24 mouse cellular contexts compared by ENCODE assay signal in genomic region chr3:9572261-9572660, GRCm38 (mm10). TPM values are rescaled to one million over a fixed set of nuclear protein-coding genes. Genes with fewer than 3 reads are reported as not detected.
A peak's percentile ranks its signal among the peaks of the same experiment; 100 is the strongest.
DNase-seq lines count a peak whose midpoint lies in the region; ATAC-seq lines count a peak whose summit lies in the region.
"Had no signal": no experiment of that assay in that cellular context is flagged by ENCODE, and none has a peak within 500 bp of the region (broad histone marks: within the 10 kb centered on the region; RNA-seq: fewer than 3 reads in every experiment).

No protein-coding gene starts in this region.

- no peaks in the 10 kb centered on the region for H3K9me3 ChIP-seq in heart, embryonic 13.5 days
- H3K9me3 ChIP-seq in heart, embryonic 10.5 days = no peaks in the 10 kb centered on the region
- H3K9me3 ChIP-seq: embryonic facial prominence, embryonic 15.5 days; G1E; hindbrain, embryonic 12.5 days; megakaryocyte, embryonic 14.5 days; midbrain, embryonic 13.5 days had no signal

- H3K36me3 ChIP-seq in heart, embryonic 13.5 days = no peaks in the 10 kb centered on the region
- H3K36me3 ChIP-seq in heart, embryonic 10.5 days = no peaks in the 10 kb centered on the region
- H3K36me3 ChIP-seq: embryonic facial prominence, embryonic 15.5 days; G1E; hindbrain, embryonic 12.5 days; midbrain, embryonic 13.5 days had no signal

- no peak overlapping the region for H3K4me2 ChIP-seq in heart, embryonic 13.5 days
- H3K4me2 ChIP-seq: embryonic facial prominence, embryonic 15.5 days; heart, embryonic 11.5 days; hindbrain, embryonic 12.5 days; midbrain, embryonic 13.5 days had no signal

- no peaks in the 10 kb centered on the region for H3K27me3 ChIP-seq in heart, embryonic 13.5 days (replicated peaks)
- H3K27me3 ChIP-seq in heart, embryonic 10.5 days (ENCODE audit: insufficient read depth, poor library complexity, severe bottlenecking) = no peaks in the 10 kb centered on the region
- H3K27me3 ChIP-seq: CH12.LX; embryonic facial prominence, embryonic 15.5 days; hindbrain, embryonic 12.5 days; megakaryocyte, embryonic 14.5 days; midbrain, embryonic 13.5 days had no signal

- DNase-seq in heart, embryonic 10.5 days (ENCODE audit: low spot score) = no peak
- peak; percentile 47 for DNase-seq in right cerebral cortex, adult 18-20 months
- no peak for DNase-seq in right cerebral cortex, postnatal 10 days (ENCODE audit: low spot score in 2 of 2)
- DNase-seq in adrenal gland, adult 8-10 months = peak; percentile 58
- DNase-seq in kidney, adult 9 months = no peak
- no peak for DNase-seq in heart, postnatal 14 days
- DNase-seq: B cell, adult 2 months; cerebellum, adult 9-10 months; gastrocnemius, postnatal 10 days; heart, postnatal 10 days; kidney, adult 11 months; kidney, postnatal 4 days; lung, adult 2 months; lung, postnatal 36 days; spleen, adult 18-20 months had no signal

- WGBS in heart, embryonic 13.5 days = 72% methylated on average over 8 of the region's 8 CpGs
- 86% methylated on average over 8 of the region's 8 CpGs for WGBS in heart, embryonic 10.5 days

- no peak overlapping the region for H3K4me3 ChIP-seq in heart, embryonic 13.5 days
- no peak overlapping the region for H3K4me3 ChIP-seq in heart, embryonic 10.5 days
- H3K4me3 ChIP-seq: embryonic facial prominence, embryonic 15.5 days; hindbrain, embryonic 12.5 days; megakaryocyte, embryonic 14.5 days; midbrain, embryonic 13.5 days had no signal

- no peak for ATAC-seq in heart, embryonic 13.5 days (ENCODE audit: extremely low read depth, insufficient number of reproducible peaks, low FRiP score, low TSS enrichment)
- ATAC-seq: forebrain, embryonic 14.5 days; midbrain, embryonic 13.5 days had no signal

- H3K9ac ChIP-seq in heart, embryonic 13.5 days = no peak overlapping the region
- H3K9ac ChIP-seq: embryonic facial prominence, embryonic 15.5 days; hindbrain, embryonic 12.5 days; midbrain, embryonic 13.5 days had no signal

- peak overlapping the region; percentile 5; the same call in 1 of the 2 replicates for H3K27ac ChIP-seq in heart, embryonic 13.5 days (replicated peaks)
- no peak overlapping the region for H3K27ac ChIP-seq in heart, embryonic 10.5 days
- H3K27ac ChIP-seq: embryonic facial prominence, embryonic 15.5 days; hindbrain, embryonic 12.5 days; midbrain, embryonic 13.5 days had no signal

- H3K4me1 ChIP-seq in heart, embryonic 13.5 days = peaks cover 55% of the 10 kb centered on the region
- H3K4me1 ChIP-seq in heart, embryonic 10.5 days = peaks cover 26% of the 10 kb centered on the region

- intact Hi-C loops in heart, postnatal 14 days (cut with DNase I) = no loop called here

RNA-seq across cellular contexts. Expression of gene Zfp704, which starts 37.6 kb away (rescaled TPM):
- polyA plus RNA-seq in heart, embryonic 13.5 days (2015; fragmentation: Nextera tagmentation; extraction: Ambion mirVana) = 6.2 and 6.5 TPM in 2 replicates
- 6.1 and 7.2 TPM in 2 replicates for polyA plus RNA-seq in heart, embryonic 10.5 days (2016; fragmentation: Nextera tagmentation; extraction: Ambion mirVana)
- total RNA-seq in adrenal gland, adult 8-10 months (2022) = 10 to 100 TPM; 14.5 to 22.8 (median 16.7) TPM
- total RNA-seq in heart, postnatal 14 days (2021) = 10 to 100 TPM; 17.5 to 18.0 TPM
- total RNA-seq: CH12.LX had no signal

Comparison
In these comparisons a context has a peak if more than half of its experiments do, and no peak if none do; other contexts are left out.
1. DNase-seq: peak in right cerebral cortex, adult 18-20 months (single experiment) and adrenal gland, adult 8-10 months (single experiment); none in heart, embryonic 10.5 days (single experiment), right cerebral cortex, postnatal 10 days (0 of 2), kidney, adult 9 months (single experiment) and heart, postnatal 14 days (0 of 2).